Mouse (Mus musculus): ENCODE measurements at regions not wholly inside any gene's neighbourhood (a gene's known extent, or its start where the extent isn't known, plus 50 kb on each side); places are given as distances from the start of the nearest gene placed in this dataset.

DNA sequence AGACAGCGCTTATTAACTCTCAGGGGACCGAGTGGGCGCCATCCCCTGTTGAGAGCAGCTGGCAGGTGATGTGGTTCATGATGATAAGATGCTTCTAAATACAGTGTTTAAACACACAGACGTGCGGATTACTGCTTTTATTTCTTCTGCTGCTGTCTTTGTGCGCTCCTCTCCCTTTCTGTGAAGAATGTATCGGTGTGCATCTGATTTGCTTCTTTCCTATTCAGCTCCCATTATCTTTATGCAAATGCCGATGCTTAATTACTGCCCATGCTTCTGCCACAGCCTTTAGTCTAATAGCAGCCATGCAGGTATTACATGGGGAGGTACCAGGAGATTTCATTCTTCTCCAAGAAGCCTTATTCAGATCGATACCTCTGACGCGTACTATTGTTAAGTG is 240.6 kb upstream of the Smlr1 start:
- 84% methylated on average over 11 of the region's 11 CpGs for WGBS
- no peaks in the 10 kb centered on the region for H3K79me2 ChIP-seq (replicated peaks; ENCODE audit: control insufficient read depth, insufficient read depth, low read length)
- H3K9ac ChIP-seq (ENCODE audit: low read depth, low read length), result no peak overlapping the region
- intact Hi-C loops (cut with DNase I), result no loop called here
- H3K27ac ChIP-seq, result no peak overlapping the region
- no peaks in the 10 kb centered on the region for H3K4me1 ChIP-seq (ENCODE audit: control insufficient read depth, insufficient read depth, low read length)
- no peaks in the 10 kb centered on the region for H3K27me3 ChIP-seq (ENCODE audit: control insufficient read depth, insufficient read depth, low read length)
- no peak for DNase-seq
- no peaks in the 10 kb centered on the region for H3K36me3 ChIP-seq (ENCODE audit: control insufficient read depth, insufficient read depth, low read length)
- TF ChIP-seq CTCF (IDR thresholded peaks at IDR 0.05) (no peak), POLR2A (IDR thresholded peaks at IDR 0.05; ENCODE audit: insufficient read depth, low read depth, low read length) (no peak), EP300 (IDR thresholded peaks at IDR 0.05; ENCODE audit: insufficient read depth, low read depth, low read length) (no peak)
- H3K4me3 ChIP-seq, result no peak overlapping the region

DNA sequence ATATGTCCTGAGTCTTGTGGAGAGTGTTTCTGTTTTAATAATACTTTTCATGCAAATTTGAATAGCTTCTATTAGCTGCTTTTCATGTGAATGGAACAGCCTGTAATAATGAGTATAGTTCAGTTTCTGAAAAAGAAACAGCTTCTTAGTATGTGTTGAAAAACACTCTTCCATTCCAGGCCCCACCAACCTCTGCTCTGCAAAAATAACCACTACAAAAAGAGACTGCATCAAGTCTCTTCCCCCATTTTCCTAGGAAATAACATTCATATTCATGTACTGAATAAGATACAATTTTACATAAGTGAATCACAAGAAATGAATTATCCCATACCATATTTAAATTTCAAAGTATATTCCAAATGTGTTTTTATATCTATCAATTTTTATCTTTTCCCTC is 234.0 kb upstream of the Smlr1 start:
- Histone ChIP-seq H3K9ac (ENCODE audit: low read depth, low read length) (no peak overlapping the region), H3K4me3 (no peak overlapping the region), H3K27ac (no peak overlapping the region), H3K27me3 (ENCODE audit: control insufficient read depth, insufficient read depth, low read length) (no peaks in the 10 kb centered on the region), H3K36me3 (ENCODE audit: control insufficient read depth, insufficient read depth, low read length) (no peaks in the 10 kb centered on the region), H3K4me1 (ENCODE audit: control insufficient read depth, insufficient read depth, low read length) (no peaks in the 10 kb centered on the region), H3K79me2 (replicated peaks; ENCODE audit: control insufficient read depth, insufficient read depth, low read length) (no peaks in the 10 kb centered on the region)
- intact Hi-C loops (cut with DNase I), result no loop called here
- TF ChIP-seq EP300 (IDR thresholded peaks at IDR 0.05; ENCODE audit: insufficient read depth, low read depth, low read length), result no peak
- no peak for TF ChIP-seq POLR2A (IDR thresholded peaks at IDR 0.05; ENCODE audit: insufficient read depth, low read depth, low read length)
- no peak for TF ChIP-seq CTCF (IDR thresholded peaks at IDR 0.05)
- no peak for DNase-seq

DNA sequence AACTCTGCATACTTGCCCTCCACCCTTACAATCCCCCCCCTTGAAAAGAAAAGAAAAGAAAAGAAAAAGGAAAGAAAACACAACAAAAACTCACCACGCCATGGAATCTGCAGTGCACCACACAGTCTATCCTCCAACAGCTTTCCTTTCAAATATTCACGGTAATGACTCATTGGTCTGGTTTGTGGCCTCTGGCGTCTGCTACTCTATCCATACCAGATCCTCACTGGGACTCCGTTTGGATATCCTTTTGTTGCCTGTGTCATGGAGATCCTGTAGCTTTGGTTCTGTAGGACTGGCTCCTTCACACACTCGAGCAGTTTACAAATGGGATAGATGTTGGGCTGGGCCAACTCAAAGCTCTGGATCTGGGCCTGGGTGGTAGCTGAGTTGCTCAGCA is 232.4 kb upstream of the Smlr1 start:
- Histone ChIP-seq H3K27me3 (ENCODE audit: control insufficient read depth, insufficient read depth, low read length) (no peaks in the 10 kb centered on the region), H3K27ac (no peak overlapping the region), H3K79me2 (replicated peaks; ENCODE audit: control insufficient read depth, insufficient read depth, low read length) (no peaks in the 10 kb centered on the region), H3K4me3 (no peak overlapping the region), H3K36me3 (ENCODE audit: control insufficient read depth, insufficient read depth, low read length) (no peaks in the 10 kb centered on the region), H3K4me1 (ENCODE audit: control insufficient read depth, insufficient read depth, low read length) (no peaks in the 10 kb centered on the region), H3K9ac (ENCODE audit: low read depth, low read length) (no peak overlapping the region)
- DNase-seq, result no peak
- intact Hi-C loops (cut with DNase I), result no loop called here
- no peak for TF ChIP-seq EP300 (IDR thresholded peaks at IDR 0.05; ENCODE audit: insufficient read depth, low read depth, low read length)
- TF ChIP-seq POLR2A (IDR thresholded peaks at IDR 0.05; ENCODE audit: insufficient read depth, low read depth, low read length), result no peak
- TF ChIP-seq CTCF (IDR thresholded peaks at IDR 0.05), result no peak
- WGBS, result 78% methylated on average over 5 of the region's 5 CpGs

GRCm38 (mm10) chr10:25754300-25754699 is 218.2 kb upstream of the Smlr1 start:
- Histone ChIP-seq H3K4me1 (ENCODE audit: control insufficient read depth, insufficient read depth, low read length) (no peaks in the 10 kb centered on the region), H3K27ac (no peak overlapping the region), H3K36me3 (ENCODE audit: control insufficient read depth, insufficient read depth, low read length) (no peaks in the 10 kb centered on the region), H3K9ac (ENCODE audit: low read depth, low read length) (no peak overlapping the region), H3K79me2 (replicated peaks; ENCODE audit: control insufficient read depth, insufficient read depth, low read length) (no peaks in the 10 kb centered on the region), H3K4me3 (no peak overlapping the region), H3K27me3 (ENCODE audit: control insufficient read depth, insufficient read depth, low read length) (no peaks in the 10 kb centered on the region)
- 57% methylated on average over 3 of the region's 3 CpGs for WGBS
- TF ChIP-seq EP300 (IDR thresholded peaks at IDR 0.05; ENCODE audit: insufficient read depth, low read depth, low read length), result no peak
- TF ChIP-seq POLR2A (IDR thresholded peaks at IDR 0.05; ENCODE audit: insufficient read depth, low read depth, low read length), result no peak
- TF ChIP-seq CTCF (IDR thresholded peaks at IDR 0.05), result no peak
- intact Hi-C loops (cut with DNase I), result no loop called here
- no peak for DNase-seq

- WGBS, result 75% methylated on average over 3 of the region's 3 CpGs
- H3K9ac ChIP-seq (ENCODE audit: low read depth, low read length), result no peak overlapping the region
- H3K4me3 ChIP-seq, result no peak overlapping the region
- no peak for DNase-seq
- TF ChIP-seq POLR2A (IDR thresholded peaks at IDR 0.05; ENCODE audit: insufficient read depth, low read depth, low read length), result no peak
- no peak for TF ChIP-seq CTCF (IDR thresholded peaks at IDR 0.05)
- no peak for TF ChIP-seq EP300 (IDR thresholded peaks at IDR 0.05; ENCODE audit: insufficient read depth, low read depth, low read length)
- no peaks in the 10 kb centered on the region for H3K36me3 ChIP-seq (ENCODE audit: control insufficient read depth, insufficient read depth, low read length)
- no peak overlapping the region for H3K27ac ChIP-seq
- H3K4me1 ChIP-seq (ENCODE audit: control insufficient read depth, insufficient read depth, low read length), result no peaks in the 10 kb centered on the region
- H3K79me2 ChIP-seq (replicated peaks; ENCODE audit: control insufficient read depth, insufficient read depth, low read length), result no peaks in the 10 kb centered on the region
- intact Hi-C loops (cut with DNase I), result no loop called here
- H3K27me3 ChIP-seq (ENCODE audit: control insufficient read depth, insufficient read depth, low read length), result no peaks in the 10 kb centered on the region
Measured at GRCm38 (mm10) chr10:25742678-25743077, 206.6 kb upstream of the Smlr1 start.

GRCm38 (mm10) chr10:25740956-25741355 is 204.9 kb upstream of the Smlr1 start:
- Histone ChIP-seq H3K4me3 (no peak overlapping the region), H3K79me2 (replicated peaks; ENCODE audit: control insufficient read depth, insufficient read depth, low read length) (no peaks in the 10 kb centered on the region), H3K27me3 (ENCODE audit: control insufficient read depth, insufficient read depth, low read length) (no peaks in the 10 kb centered on the region), H3K36me3 (ENCODE audit: control insufficient read depth, insufficient read depth, low read length) (no peaks in the 10 kb centered on the region), H3K9ac (ENCODE audit: low read depth, low read length) (no peak overlapping the region), H3K27ac (no peak overlapping the region), H3K4me1 (ENCODE audit: control insufficient read depth, insufficient read depth, low read length) (no peaks in the 10 kb centered on the region)
- WGBS, result 64% methylated on average over 2 of the region's 2 CpGs
- DNase-seq, result no peak
- intact Hi-C loops (cut with DNase I), result no loop called here
- TF ChIP-seq POLR2A (IDR thresholded peaks at IDR 0.05; ENCODE audit: insufficient read depth, low read depth, low read length), result no peak
- TF ChIP-seq EP300 (IDR thresholded peaks at IDR 0.05; ENCODE audit: insufficient read depth, low read depth, low read length), result no peak
- no peak for TF ChIP-seq CTCF (IDR thresholded peaks at IDR 0.05)
